Mouse (Mus musculus): ENCODE measurements at regions not wholly inside any gene's neighbourhood (a gene's known extent, or its start where the extent isn't known, plus 50 kb on each side); places are given as distances from the start of the nearest gene placed in this dataset.
"Not testable (repeated sequence)": the region's sequence is repeated elsewhere in the genome, so short reads cannot be mapped to it uniquely, and the experiment has no call there.

GRCm38 (mm10) chrX:97141170-97142085 is 69.0 kb downstream of the Pgr15l start:
- not testable (repeated sequence) for H3K36me3 ChIP-seq (ENCODE audit: control insufficient read depth, insufficient read depth, low read length); H3K27ac ChIP-seq (ENCODE audit: low read length); H3K27me3 ChIP-seq (ENCODE audit: control insufficient read depth, insufficient read depth, low read depth, low read length); H3K4me1 ChIP-seq (ENCODE audit: control insufficient read depth, insufficient read depth, low read length); H3K9ac ChIP-seq (ENCODE audit: low read depth, low read length); H3K9me3 ChIP-seq (replicated peaks; ENCODE audit: control insufficient read depth, low read length, poor library complexity, severe bottlenecking)
- H3K4me3 ChIP-seq (ENCODE audit: low read depth, low read length), result peak overlapping the region; percentile 31
- peak overlapping the region; percentile 25; the same call in 1 of the 2 replicates for H3K4me2 ChIP-seq (ENCODE audit: low read length)
- WGBS, result 58% methylated on average over 17 of the region's 27 CpGs
- ATAC-seq, result peak; percentile 84

- Histone ChIP-seq H3K9me3 (replicated peaks; ENCODE audit: control insufficient read depth, low read length, poor library complexity, severe bottlenecking) (no peaks in the 10 kb centered on the region), H3K4me1 (ENCODE audit: control insufficient read depth, insufficient read depth, low read length) (no peaks in the 10 kb centered on the region), H3K36me3 (ENCODE audit: control insufficient read depth, insufficient read depth, low read length) (no peaks in the 10 kb centered on the region), H3K4me2 (ENCODE audit: low read length) (peak overlapping the region; percentile 42), H3K27me3 (ENCODE audit: control insufficient read depth, insufficient read depth, low read depth, low read length) (no peaks in the 10 kb centered on the region), H3K27ac (ENCODE audit: low read length) (no peak overlapping the region), H3K4me3 (ENCODE audit: low read depth, low read length) (peak overlapping the region; percentile 31), H3K9ac (ENCODE audit: low read depth, low read length) (no peak overlapping the region)
- peak; percentile 39; the same call in 1 of the 2 replicates for ATAC-seq
Measured at GRCm38 (mm10) chrX:97142237-97142636, 69.8 kb downstream of the Pgr15l start.

- Histone ChIP-seq H3K27me3 (ENCODE audit: control insufficient read depth, insufficient read depth, low read depth, low read length) (no peaks in the 10 kb centered on the region), H3K9me3 (replicated peaks; ENCODE audit: control insufficient read depth, low read length, poor library complexity, severe bottlenecking) (no peaks in the 10 kb centered on the region), H3K27ac (ENCODE audit: low read length) (no peak overlapping the region), H3K4me3 (ENCODE audit: low read depth, low read length) (no peak overlapping the region), H3K4me1 (ENCODE audit: control insufficient read depth, insufficient read depth, low read length) (no peaks in the 10 kb centered on the region), H3K4me2 (ENCODE audit: low read length) (no peak overlapping the region), H3K36me3 (ENCODE audit: control insufficient read depth, insufficient read depth, low read length) (no peaks in the 10 kb centered on the region), H3K9ac (ENCODE audit: low read depth, low read length) (no peak overlapping the region)
- 91% methylated on average over 2 of the region's 2 CpGs for WGBS
- ATAC-seq, result no peak
Measured at GRCm38 (mm10) chrX:97156155-97156554, 83.8 kb downstream of the Pgr15l start.

Data from midbrain, embryonic 16.5 days (tissue).